Mouse (Mus musculus): ENCODE data around the gene Aldh1b1. TPM values are rescaled to one million over a fixed set of nuclear protein-coding genes. Genes with fewer than 3 reads are reported as not detected.

The Aldh1b1 gene
- polyA plus RNA-seq (2016; fragmentation: Nextera tagmentation; extraction: Ambion mirVana), result 5.0 and 5.2 TPM in 2 replicates

DNA sequence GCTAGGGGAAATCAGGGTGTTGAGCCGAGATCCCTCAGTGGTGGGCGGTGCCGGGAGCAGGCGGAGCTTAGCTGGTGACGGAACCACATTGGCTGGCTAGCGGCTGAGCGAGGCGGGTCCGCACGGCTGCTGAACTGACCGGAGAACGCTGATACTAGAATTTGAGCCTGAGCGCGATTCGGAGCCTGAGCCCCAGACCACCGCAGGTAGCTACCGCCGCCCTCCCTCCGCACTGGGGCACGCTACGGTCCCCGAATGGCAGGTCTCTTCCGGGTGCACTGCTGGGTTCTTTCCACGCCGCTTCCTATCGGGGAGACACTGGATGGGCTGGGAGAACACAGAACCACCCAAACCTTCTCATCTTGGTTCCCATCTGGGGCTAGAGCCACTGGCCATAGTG, at the start of gene Aldh1b1:
Gene Aldh1b1 (plus strand): TSS at position 59 of the 400 bp plus-strand sequence.
- Histone ChIP-seq H3K4me3 (peak within 1 kb of the TSS; percentile 61), H3K27ac (replicated peaks) (peak within 1 kb of the TSS; percentile 72), H3K4me1 (peaks cover 30% of the 10 kb centered on the region), H3K36me3 (replicated peaks) (peaks cover 6% of the 10 kb centered on the region; the same call in 1 of the 2 replicates), H3K9me3 (no peaks in the 10 kb centered on the region), H3K27me3 (replicated peaks; ENCODE audit: low read depth, poor library complexity, severe bottlenecking) (peaks cover 7% of the 10 kb centered on the region)
- DNase-seq (ENCODE audit: low spot score), result peak; percentile 84
- under 1% methylated on average over 26 of the region's 26 CpGs for WGBS

GRCm38 (mm10) chr4:45749449-45749848, 49.4 kb upstream of the Aldh1b1 start:
- Histone ChIP-seq H3K36me3 (replicated peaks) (no peaks in the 10 kb centered on the region), H3K4me3 (no peak overlapping the region), H3K27me3 (replicated peaks; ENCODE audit: low read depth, poor library complexity, severe bottlenecking) (peaks cover 16% of the 10 kb centered on the region; the same call in 1 of the 2 replicates), H3K9me3 (no peaks in the 10 kb centered on the region), H3K27ac (replicated peaks) (no peak overlapping the region), H3K4me1 (peaks cover 30% of the 10 kb centered on the region)
- WGBS, result 89% methylated on average over 10 of the region's 10 CpGs
- no peak for DNase-seq (ENCODE audit: low spot score)

- no peak for DNase-seq (ENCODE audit: low spot score)
- Histone ChIP-seq H3K9me3 (no peaks in the 10 kb centered on the region), H3K36me3 (replicated peaks) (no peaks in the 10 kb centered on the region), H3K4me1 (peaks cover 29% of the 10 kb centered on the region), H3K27me3 (replicated peaks; ENCODE audit: low read depth, poor library complexity, severe bottlenecking) (peaks cover 25% of the 10 kb centered on the region; the same call in 1 of the 2 replicates), H3K4me3 (no peak overlapping the region), H3K27ac (replicated peaks) (no peak overlapping the region)
- WGBS, result 90% methylated on average over 6 of the region's 6 CpGs
Measured at GRCm38 (mm10) chr4:45750477-45750876, 48.3 kb upstream of the Aldh1b1 start.

DNA sequence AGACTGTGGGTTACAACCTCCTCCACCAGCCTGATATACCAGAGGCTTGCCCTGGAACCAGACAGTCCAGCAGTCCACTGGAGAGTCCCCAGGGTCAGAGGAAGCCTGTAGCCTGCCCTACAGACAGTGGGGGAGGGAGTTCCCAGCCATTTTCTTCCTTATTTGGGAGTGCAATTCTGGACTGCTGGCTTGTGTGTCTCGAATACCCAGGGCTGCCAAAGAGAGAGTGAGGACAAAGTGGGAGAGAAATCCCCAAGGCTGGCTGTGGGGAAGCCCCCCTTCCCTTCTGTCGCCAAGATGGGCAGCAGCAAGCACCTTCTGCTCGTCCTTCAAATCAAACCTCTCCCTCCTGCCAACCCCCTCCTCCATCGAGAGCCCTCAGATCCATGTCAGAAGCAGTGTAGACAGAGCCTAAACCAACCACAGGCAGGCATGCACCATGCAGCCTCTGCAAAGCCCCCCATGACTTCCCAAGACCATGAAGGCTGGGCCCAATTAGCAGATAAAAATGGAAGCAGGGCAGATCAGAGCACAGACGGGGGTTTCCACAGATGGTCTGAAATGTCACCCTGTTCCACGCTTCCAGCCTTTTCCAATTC, 45.5 kb upstream of the Aldh1b1 start:
- peaks cover 51% of the 10 kb centered on the region; the same call in 1 of the 2 replicates for H3K27me3 ChIP-seq (replicated peaks; ENCODE audit: low read depth, poor library complexity, severe bottlenecking)

DNA sequence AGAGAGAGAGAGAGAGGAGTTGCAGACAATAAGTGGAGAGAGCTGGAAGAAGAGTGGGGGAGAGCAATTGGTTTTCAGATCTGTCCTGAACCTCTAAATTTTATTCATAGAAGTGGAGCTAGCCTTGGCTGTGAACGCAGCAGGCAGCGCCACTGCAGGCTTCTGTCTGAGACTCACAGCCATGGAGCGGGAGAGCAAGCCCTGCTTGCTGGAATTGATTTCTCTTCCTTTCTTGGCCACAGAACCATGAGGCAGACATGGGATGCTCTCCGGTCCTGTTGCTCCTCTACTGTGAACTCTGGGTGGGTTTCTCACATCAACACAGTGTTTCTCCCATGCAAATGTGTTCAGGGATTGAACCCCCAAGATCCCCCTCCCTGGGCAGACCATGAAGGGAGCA, 44.7 kb upstream of the Aldh1b1 start:
- Histone ChIP-seq H3K4me3 (no peak overlapping the region), H3K27ac (replicated peaks) (no peak overlapping the region; the same call in 1 of the 2 replicates), H3K27me3 (replicated peaks; ENCODE audit: low read depth, poor library complexity, severe bottlenecking) (peaks cover 55% of the 10 kb centered on the region; the same call in 1 of the 2 replicates), H3K36me3 (replicated peaks) (no peaks in the 10 kb centered on the region), H3K4me1 (peaks cover 47% of the 10 kb centered on the region), H3K9me3 (no peaks in the 10 kb centered on the region)
- no peak for DNase-seq (ENCODE audit: low spot score)
- WGBS, result 79% methylated on average over 4 of the region's 4 CpGs

More for the DNA sequence above, 45.5 kb upstream of the Aldh1b1 start:
- no peak for DNase-seq (ENCODE audit: low spot score)
- H3K36me3 ChIP-seq (replicated peaks), result no peaks in the 10 kb centered on the region
- H3K4me3 ChIP-seq, result no peak overlapping the region
- H3K4me1 ChIP-seq, result peaks cover 45% of the 10 kb centered on the region
- 43% methylated on average over 6 of the region's 6 CpGs for WGBS
- H3K27ac ChIP-seq (replicated peaks), result peak overlapping the region; percentile 69; the same call in 1 of the 2 replicates
- H3K9me3 ChIP-seq, result no peaks in the 10 kb centered on the region

- Histone ChIP-seq H3K4me3 (no peak overlapping the region), H3K9me3 (no peaks in the 10 kb centered on the region), H3K27me3 (replicated peaks; ENCODE audit: low read depth, poor library complexity, severe bottlenecking) (peaks cover 57% of the 10 kb centered on the region), H3K36me3 (replicated peaks) (no peaks in the 10 kb centered on the region), H3K4me1 (peaks cover 53% of the 10 kb centered on the region), H3K27ac (replicated peaks) (no peak overlapping the region)
- no peak for DNase-seq (ENCODE audit: low spot score)
- 67% methylated on average over 9 of the region's 9 CpGs for WGBS
Measured at GRCm38 (mm10) chr4:45755097-45755496, 43.7 kb upstream of the Aldh1b1 start.

GRCm38 (mm10) chr4:45755881-45756280, 42.9 kb upstream of the Aldh1b1 start:
- H3K27me3 ChIP-seq (replicated peaks; ENCODE audit: low read depth, poor library complexity, severe bottlenecking), result peaks cover 62% of the 10 kb centered on the region
- H3K9me3 ChIP-seq, result no peaks in the 10 kb centered on the region
- H3K36me3 ChIP-seq (replicated peaks), result no peaks in the 10 kb centered on the region
- WGBS, result 63% methylated on average over 17 of the region's 17 CpGs
- peaks cover 51% of the 10 kb centered on the region for H3K4me1 ChIP-seq
- no peak for DNase-seq (ENCODE audit: low spot score)
- peak overlapping the region; percentile 41; the same call in 1 of the 2 replicates for H3K27ac ChIP-seq (replicated peaks)
- no peak overlapping the region for H3K4me3 ChIP-seq

DNA sequence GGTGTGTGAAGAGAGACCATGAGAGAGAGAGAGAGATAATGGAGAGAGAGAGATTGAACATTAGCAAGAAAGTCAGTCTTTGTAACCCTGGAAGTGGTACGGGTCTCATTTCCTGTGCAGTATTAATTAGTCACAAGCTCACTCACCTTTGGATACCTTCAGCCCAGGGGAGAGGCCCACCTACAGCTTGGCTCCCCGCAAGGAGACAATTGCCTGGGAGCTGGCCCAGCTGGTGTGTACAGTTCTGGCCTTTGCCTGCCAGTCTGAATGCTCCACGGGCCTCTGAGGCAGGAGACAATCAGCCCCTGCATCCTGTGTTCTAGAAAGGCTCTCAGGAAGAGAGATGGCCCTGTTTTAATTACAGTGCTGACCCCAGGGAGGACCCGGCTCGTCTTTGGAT, 40.9 kb upstream of the Aldh1b1 start:
- peaks cover 78% of the 10 kb centered on the region for H3K27me3 ChIP-seq (replicated peaks; ENCODE audit: low read depth, poor library complexity, severe bottlenecking)
- H3K4me1 ChIP-seq, result peaks cover 47% of the 10 kb centered on the region
- no peak overlapping the region; the same call in 1 of the 2 replicates for H3K27ac ChIP-seq (replicated peaks)
- no peaks in the 10 kb centered on the region for H3K9me3 ChIP-seq
- WGBS, result 40% methylated on average over 5 of the region's 5 CpGs
- H3K36me3 ChIP-seq (replicated peaks), result no peaks in the 10 kb centered on the region
- H3K4me3 ChIP-seq, result no peak overlapping the region
- DNase-seq (ENCODE audit: low spot score), result no peak

DNA sequence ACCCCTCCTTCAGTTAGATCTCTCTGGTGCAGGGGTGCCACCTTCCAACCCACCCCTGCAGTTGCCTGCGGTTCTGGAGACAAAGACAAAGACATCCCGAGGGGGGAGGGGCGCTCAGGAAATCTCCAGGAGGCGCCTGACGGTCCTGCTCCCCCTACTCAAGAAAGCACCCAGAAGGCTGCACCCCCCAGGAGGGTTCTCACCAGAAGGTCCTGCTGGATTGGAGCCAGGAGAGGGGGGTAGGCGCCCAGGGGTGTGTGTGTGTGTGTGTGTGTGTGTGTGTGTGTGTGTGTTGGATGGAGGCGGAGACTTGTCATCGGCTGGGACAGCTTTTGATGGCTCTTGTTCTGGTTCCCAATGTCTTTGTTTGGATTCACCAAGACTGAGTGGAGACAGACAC, 39.4 kb upstream of the Aldh1b1 start:
- no peak for DNase-seq (ENCODE audit: low spot score)
- no peaks in the 10 kb centered on the region for H3K9me3 ChIP-seq
- H3K4me1 ChIP-seq, result peaks cover 47% of the 10 kb centered on the region
- H3K36me3 ChIP-seq (replicated peaks), result no peaks in the 10 kb centered on the region
- H3K27ac ChIP-seq (replicated peaks), result peak overlapping the region; percentile 32
- WGBS, result 72% methylated on average over 8 of the region's 8 CpGs
- peaks cover 88% of the 10 kb centered on the region for H3K27me3 ChIP-seq (replicated peaks; ENCODE audit: low read depth, poor library complexity, severe bottlenecking)
- H3K4me3 ChIP-seq, result no peak overlapping the region

DNA sequence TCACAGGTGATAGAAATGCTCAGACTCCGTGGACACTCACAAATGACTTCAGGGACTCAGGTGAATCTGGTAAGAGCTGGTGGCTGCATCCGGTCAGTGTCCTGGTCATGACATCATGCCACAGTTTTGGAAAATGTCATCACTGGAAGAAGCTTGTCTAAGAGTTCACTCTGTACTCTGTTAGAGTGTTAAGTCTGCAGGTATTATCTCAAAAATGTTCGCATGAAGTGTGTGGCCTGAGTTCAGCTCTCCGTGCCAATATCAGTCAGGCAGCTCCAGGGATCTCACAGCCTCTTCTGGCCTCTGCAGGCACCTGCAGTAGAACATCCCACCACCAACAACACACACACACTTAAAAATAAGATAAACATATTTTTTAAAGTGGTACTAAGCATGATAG, 36.2 kb upstream of the Aldh1b1 start:
- H3K4me1 ChIP-seq, result peaks cover 58% of the 10 kb centered on the region

GRCm38 (mm10) chr4:45763288-45764140, 35.3 kb upstream of the Aldh1b1 start:
- Histone ChIP-seq H3K27me3 (replicated peaks; ENCODE audit: low read depth, poor library complexity, severe bottlenecking) (peaks cover 94% of the 10 kb centered on the region), H3K36me3 (replicated peaks) (no peaks in the 10 kb centered on the region), H3K4me1 (peaks cover 59% of the 10 kb centered on the region), H3K27ac (replicated peaks) (peak overlapping the region; percentile 66), H3K4me3 (peak overlapping the region; percentile 42), H3K9me3 (no peaks in the 10 kb centered on the region)
- peak; percentile 60 for DNase-seq (ENCODE audit: low spot score)
- 5% methylated on average over 18 of the region's 18 CpGs for WGBS

More for the DNA sequence above, 36.2 kb upstream of the Aldh1b1 start:
- Histone ChIP-seq H3K27ac (replicated peaks) (no peak overlapping the region; the same call in 1 of the 2 replicates), H3K36me3 (replicated peaks) (no peaks in the 10 kb centered on the region), H3K27me3 (replicated peaks; ENCODE audit: low read depth, poor library complexity, severe bottlenecking) (peaks cover 90% of the 10 kb centered on the region), H3K9me3 (no peaks in the 10 kb centered on the region), H3K4me3 (no peak overlapping the region)
- WGBS, result 82% methylated on average over 4 of the region's 4 CpGs
- no peak for DNase-seq (ENCODE audit: low spot score)

DNA sequence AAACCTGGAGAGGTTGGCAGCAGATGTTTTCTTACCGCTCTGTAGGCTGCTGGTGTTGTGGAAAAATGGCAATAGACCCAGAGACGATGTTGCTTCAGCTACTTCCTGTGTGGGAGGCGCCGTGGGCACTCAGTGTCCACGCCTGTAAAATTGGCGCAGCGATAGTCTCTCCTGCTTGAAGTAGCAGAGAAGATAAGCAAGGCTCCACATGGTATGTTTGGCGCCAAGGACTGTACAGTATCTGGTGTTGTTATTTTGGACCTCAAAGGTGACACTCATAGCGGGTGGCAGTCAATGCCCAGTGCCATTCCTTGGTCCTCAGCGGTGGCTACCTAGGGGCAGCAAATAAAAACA, 34.7 kb upstream of the Aldh1b1 start:
- peak overlapping the region; percentile 42 for H3K4me3 ChIP-seq
- H3K36me3 ChIP-seq (replicated peaks), result no peaks in the 10 kb centered on the region
- peaks cover 97% of the 10 kb centered on the region for H3K27me3 ChIP-seq (replicated peaks; ENCODE audit: low read depth, poor library complexity, severe bottlenecking)
- peaks cover 65% of the 10 kb centered on the region for H3K4me1 ChIP-seq
- H3K27ac ChIP-seq (replicated peaks), result peak overlapping the region; percentile 66
- no peak for DNase-seq (ENCODE audit: low spot score)
- WGBS, result 6% methylated on average over 10 of the region's 10 CpGs
- H3K9me3 ChIP-seq, result no peaks in the 10 kb centered on the region

Measured in embryonic facial prominence, embryonic 10.5 days (tissue).